Mouse (Mus musculus) stomach, postnatal 0 days (tissue): Measurements from ENCODE around the gene Slc44a1. TPM values are rescaled to one million over a fixed set of nuclear protein-coding genes. Genes with fewer than 3 reads are reported as not detected.

Source experiments
- ATAC-seq: fragments of 200-750 bp; cut with Nextera tagmentation; 2 replicates; pipeline ENCODE4 v1.8.0; 2017; ENCODE audit not compliant: low FRiP score, low TSS enrichment
- DNase-seq: peaks from one replicate; pipeline ENCODE4 v3.0.0-alpha.2; 2016; ENCODE audit warnings: low spot score
- H3K27ac ChIP-seq: fragments of 300-500 bp; sonication (generic); replicated peaks from 2 replicates; pipeline ENCODE4 v1.5.1; 2014; ENCODE audit warnings: mild to moderate bottlenecking, control low read depth
- H3K27me3 ChIP-seq: fragments of 300-500 bp; sonication (generic); 2 replicates; pipeline ENCODE4 v1.6.1; 2014; ENCODE audit warnings: low read length; ENCODE audit not compliant: control insufficient read depth, insufficient read depth
- H3K36me3 ChIP-seq: fragments of 300-500 bp; sonication (generic); 2 replicates; pipeline ENCODE4 v1.6.1; 2014; ENCODE audit warnings: low read length, mixed read lengths; ENCODE audit not compliant: control insufficient read depth, insufficient read depth
- H3K4me1 ChIP-seq: fragments of 300-500 bp; sonication (generic); replicated peaks from 2 replicates; pipeline ENCODE4 v1.6.1; 2014; ENCODE audit warnings: antibody characterized with exemption; ENCODE audit not compliant: control insufficient read depth, insufficient read depth
- H3K4me2 ChIP-seq: fragments of 300-500 bp; sonication (generic); replicated peaks from 2 replicates; pipeline ENCODE4 v1.6.1; 2014; ENCODE audit warnings: low read depth, mild to moderate bottlenecking, control low read depth, moderate library complexity
- H3K4me3 ChIP-seq: fragments of 300-500 bp; sonication (generic); 2 replicates; pipeline ENCODE4 v1.5.1; 2014; ENCODE audit warnings: low read depth, low read length, control low read depth
- H3K9ac ChIP-seq: fragments of 300-500 bp; sonication (generic); 2 replicates; pipeline ENCODE4 v1.6.1; 2014; ENCODE audit warnings: mild to moderate bottlenecking, low read length, control low read depth, mixed read lengths
- H3K9me3 ChIP-seq: fragments of 300-500 bp; sonication (generic); 2 replicates; pipeline ENCODE4 v1.6.1; 2016; ENCODE audit warnings: low read length; ENCODE audit not compliant: control insufficient read depth
- CTCF ChIP-seq: IDR thresholded peaks from 2 replicates; pipeline ENCODE4 v1.5.1; 2016; ENCODE audit warnings: antibody characterized with exemption, low read depth, mild to moderate bottlenecking, moderate library complexity
- EP300 ChIP-seq: optimal IDR thresholded peaks from 2 replicates; pipeline ENCODE3; 2016; ENCODE audit warnings: antibody characterized with exemption
- WGBS: fragments of 180-500 bp; shearing (Covaris S2); extraction: QIAGEN DNeasy Blood & Tissue Kit; methylation state at CpG from one replicate; pipeline ENCODE4 v1.1.7; 2014; 5-methylcytosine and 5-hydroxymethylcytosine counted together
- polyA plus RNA-seq: library from polyadenylated mRNA; unstranded; fragments of >200 nt; fragmentation: Nextera tagmentation; extraction: Ambion mirVana; gene quantifications from 2 replicates; pipeline ENCODE4 v1.2.1, GENCODE M21; 2015

Gene Slc44a1
- polyA plus RNA-seq, 1 experiment from 2014 or later = 31.9 TPM

DNA sequence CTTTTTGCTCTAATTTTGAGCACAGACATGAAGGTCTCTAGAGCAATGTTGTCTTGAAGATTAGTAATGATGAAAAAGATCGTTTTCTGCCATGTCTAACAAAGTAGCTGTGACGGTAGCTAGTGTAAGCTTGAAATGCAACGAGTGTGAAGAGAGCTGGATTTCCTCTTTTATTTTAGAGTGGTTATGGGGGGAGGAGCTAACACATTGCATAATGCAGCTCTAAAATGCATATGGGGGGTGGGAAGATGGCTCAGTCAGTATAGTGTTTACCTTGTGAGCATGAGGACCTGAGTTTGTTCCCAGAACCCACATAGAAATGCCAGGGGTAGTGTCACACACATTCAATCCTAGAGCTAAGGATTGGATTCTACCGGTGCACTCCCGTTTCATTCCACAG is 29.5 kb upstream of the Slc44a1 start:
- DNase-seq (no peak), ATAC-seq (no peak)
- Histone ChIP-seq H3K4me2 (no peak overlapping the region), H3K4me1 (no peaks in the 10 kb centered on the region), H3K9ac (no peak overlapping the region), H3K36me3 (no peaks in the 10 kb centered on the region), H3K27me3 (no peaks in the 10 kb centered on the region), H3K9me3 (no peaks in the 10 kb centered on the region), H3K4me3 (no peak overlapping the region), H3K27ac (no peak overlapping the region)
- WGBS = 79% methylated on average over 5 of the region's 5 CpGs
- TF ChIP-seq CTCF = no peak
- TF ChIP-seq EP300 = no peak

DNA sequence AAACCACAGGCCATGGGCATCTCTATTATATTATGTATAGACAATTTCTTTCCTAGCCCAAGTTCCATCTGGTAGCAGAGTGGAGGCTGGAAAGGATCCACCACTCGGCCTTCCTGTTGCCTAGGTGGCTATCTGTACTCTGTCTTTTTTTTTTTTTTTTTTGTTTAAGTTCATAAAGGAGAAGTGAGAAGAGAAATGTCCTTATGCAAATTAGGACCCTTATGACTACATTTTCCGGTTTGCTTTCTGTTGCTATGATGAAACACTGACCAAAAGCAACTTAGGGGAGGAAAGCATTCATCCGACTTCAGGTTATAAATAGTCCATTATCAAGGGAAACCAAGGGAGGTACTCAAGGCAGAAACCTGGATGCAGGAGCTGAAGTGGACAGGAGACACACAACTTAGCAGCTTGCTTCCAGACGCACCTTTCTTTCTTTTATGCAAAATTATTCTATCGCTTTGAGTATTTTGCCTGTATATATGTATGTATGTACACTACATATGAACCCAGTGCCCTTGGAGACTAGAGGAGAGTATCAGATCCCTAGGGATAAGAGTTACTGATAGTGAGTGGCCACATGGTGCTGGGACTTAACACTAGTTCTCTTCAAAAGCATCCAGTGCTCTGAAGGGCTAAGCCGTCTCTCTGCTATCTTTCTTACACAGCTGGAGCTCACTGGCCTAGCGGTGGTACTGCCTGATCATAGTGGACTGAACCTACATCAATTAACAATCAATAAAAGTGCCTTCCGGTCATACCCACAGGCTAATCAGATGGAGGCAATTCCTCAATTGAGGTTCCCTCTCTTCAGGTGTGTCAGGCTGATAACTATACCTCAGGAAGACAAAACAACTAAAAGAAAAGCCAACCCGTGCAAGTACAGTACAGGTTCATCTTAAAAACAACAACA is 28.0 kb upstream of the Slc44a1 start:
- H3K4me2 ChIP-seq = no peak overlapping the region
- no peak for ATAC-seq
- 86% methylated on average over 9 of the region's 9 CpGs for WGBS
- H3K9ac ChIP-seq = no peak overlapping the region
- DNase-seq = no peak
- no peaks in the 10 kb centered on the region for H3K27me3 ChIP-seq
- no peak overlapping the region for H3K4me3 ChIP-seq
- H3K36me3 ChIP-seq = no peaks in the 10 kb centered on the region
- TF ChIP-seq EP300 = no peak
- no peak for TF ChIP-seq CTCF
- no peak overlapping the region for H3K27ac ChIP-seq
- H3K9me3 ChIP-seq = no peaks in the 10 kb centered on the region
- H3K4me1 ChIP-seq = peaks cover 3% of the 10 kb centered on the region; the same call in 1 of the 2 replicates

DNA sequence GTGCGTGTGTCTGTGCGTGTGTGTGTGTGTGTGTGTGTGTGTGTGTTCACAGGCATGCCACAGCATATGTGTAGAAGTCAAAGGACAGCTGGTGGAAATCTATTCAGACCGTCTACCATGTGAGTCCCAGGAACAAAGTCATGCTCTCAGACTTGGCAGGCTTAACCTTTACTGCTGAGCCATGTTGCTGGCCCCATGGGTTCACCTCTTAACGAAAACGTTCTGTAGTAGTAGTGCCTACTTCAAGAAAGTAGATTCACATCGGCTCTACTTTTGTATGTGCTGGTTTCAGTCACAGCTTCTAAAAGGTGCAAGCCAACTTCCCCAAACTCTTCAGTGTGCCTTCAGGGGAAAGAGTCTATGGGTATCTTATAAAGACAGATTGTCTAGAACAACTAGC is 27.2 kb upstream of the Slc44a1 start:
- Histone ChIP-seq H3K9me3 (no peaks in the 10 kb centered on the region), H3K9ac (no peak overlapping the region), H3K36me3 (no peaks in the 10 kb centered on the region), H3K4me3 (no peak overlapping the region), H3K27ac (no peak overlapping the region), H3K4me1 (peaks cover 3% of the 10 kb centered on the region; the same call in 1 of the 2 replicates), H3K27me3 (no peaks in the 10 kb centered on the region), H3K4me2 (no peak overlapping the region)
- ATAC-seq = no peak
- TF ChIP-seq EP300 (no peak), CTCF (no peak)
- WGBS = 83% methylated on average over 6 of the region's 6 CpGs
- no peak for DNase-seq

DNA sequence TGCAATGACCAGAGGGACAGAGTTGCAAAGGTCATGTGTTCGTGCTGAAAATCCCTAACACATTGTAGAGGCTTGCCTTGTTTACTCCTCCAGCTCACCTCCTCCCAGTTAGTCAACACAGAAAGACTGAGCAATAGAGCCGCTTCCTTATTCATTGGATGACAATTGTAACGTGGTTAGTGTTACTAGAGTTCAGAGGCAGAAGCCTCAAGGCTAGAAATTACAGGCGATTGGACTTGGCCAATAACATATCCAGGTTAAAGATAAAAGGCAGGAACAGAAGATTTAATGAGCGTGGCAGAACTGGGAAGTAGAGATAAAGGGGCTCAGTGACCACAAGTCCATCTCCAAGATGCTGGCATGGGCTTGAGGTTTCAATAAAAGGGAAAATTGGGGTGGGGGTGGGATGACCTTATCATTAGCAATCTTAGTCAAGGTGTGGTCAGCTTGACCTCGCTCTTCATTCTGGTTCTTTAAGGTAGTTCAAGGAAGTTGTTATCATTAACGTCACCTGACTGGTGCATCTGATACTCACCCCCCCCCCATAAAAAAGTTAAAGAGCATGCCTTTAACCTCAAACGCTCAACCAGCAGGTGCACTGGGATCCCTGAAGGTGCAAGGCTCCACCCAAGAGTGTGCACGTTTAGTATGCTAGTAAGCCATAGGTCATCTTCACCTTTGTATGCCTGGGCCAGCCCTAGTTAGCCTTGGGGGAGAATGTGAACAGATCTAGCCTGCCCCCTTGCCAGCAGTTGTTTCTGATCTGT is 26.0 kb upstream of the Slc44a1 start:
- no peak for DNase-seq
- peak; percentile 94 for ATAC-seq
- 0 out of 2 replicates have a peak overlapping the region, but pooled peaks have one; percentile 19 for H3K27ac ChIP-seq

DNA sequence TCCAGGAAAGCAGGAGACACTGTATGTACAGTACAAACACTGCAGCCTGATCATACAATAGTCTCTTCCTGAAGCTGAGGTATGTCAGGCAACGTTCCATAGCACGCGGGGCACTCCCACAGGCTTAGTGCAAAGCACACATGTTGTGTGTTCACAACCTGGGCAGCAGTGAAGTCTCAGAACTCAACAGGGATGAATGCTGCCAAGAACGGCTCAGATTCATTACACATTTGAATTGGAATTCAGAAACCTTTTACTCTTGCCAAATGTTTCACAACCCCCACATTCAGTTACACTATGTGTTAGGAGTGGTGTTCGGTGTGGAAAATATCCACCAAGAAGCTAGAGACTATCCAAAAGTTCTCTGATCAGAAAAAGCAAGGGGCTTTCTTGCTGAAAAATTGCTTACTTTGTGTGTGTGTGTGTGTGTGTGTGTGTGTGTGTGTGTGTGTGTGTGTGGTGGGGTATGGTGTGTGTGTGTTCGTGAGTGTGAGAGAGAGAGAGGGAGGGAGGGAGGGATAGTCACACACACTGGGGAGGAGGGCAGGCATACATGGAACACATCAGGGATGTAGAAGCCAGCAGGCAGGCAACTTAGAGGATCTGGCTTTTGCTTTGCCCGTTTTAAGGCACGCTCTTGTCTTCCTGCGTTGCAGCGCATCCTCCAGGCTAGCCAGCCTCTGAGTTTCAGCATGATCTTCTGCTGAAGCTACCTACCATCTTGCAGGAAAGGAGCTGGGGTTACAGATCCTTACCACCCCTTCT is 24.2 kb upstream of the Slc44a1 start:
- H3K27ac ChIP-seq = peak overlapping the region; percentile 84
- TF ChIP-seq EP300 = no peak
- no peak for TF ChIP-seq CTCF
- no peak overlapping the region for H3K4me3 ChIP-seq
- no peaks in the 10 kb centered on the region for H3K9me3 ChIP-seq
- 0 out of 2 replicates have a peak overlapping the region, but pooled peaks have one; percentile 8 for H3K4me2 ChIP-seq
- H3K36me3 ChIP-seq = no peaks in the 10 kb centered on the region
- 45% methylated on average over 9 of the region's 10 CpGs for WGBS
- H3K27me3 ChIP-seq = no peaks in the 10 kb centered on the region
- ATAC-seq (peak; percentile 59; the same call in 1 of the 2 replicates), DNase-seq (peak; percentile 41)
- peaks cover 3% of the 10 kb centered on the region; the same call in 1 of the 2 replicates for H3K4me1 ChIP-seq
- no peak overlapping the region for H3K9ac ChIP-seq

More for the DNA sequence above, 26.0 kb upstream of the Slc44a1 start:
- H3K4me2 ChIP-seq = no peak overlapping the region
- H3K27me3 ChIP-seq = no peaks in the 10 kb centered on the region
- no peak overlapping the region for H3K9ac ChIP-seq
- H3K9me3 ChIP-seq = no peaks in the 10 kb centered on the region
- H3K4me1 ChIP-seq = peaks cover 3% of the 10 kb centered on the region; the same call in 1 of the 2 replicates
- WGBS = 62% methylated on average over 9 of the region's 9 CpGs
- no peak overlapping the region for H3K4me3 ChIP-seq
- TF ChIP-seq CTCF (no peak), EP300 (no peak)
- H3K36me3 ChIP-seq = no peaks in the 10 kb centered on the region
